Mouse (Mus musculus) C2C12 (cell line): ENCODE data around the gene Gm20388.

ENCODE experiments used
- CEBPB ChIP-seq: IDR thresholded peaks from one replicate; pipeline ENCODE4 v1.6.1; 2011; ENCODE audit warnings: low read depth, mild to moderate bottlenecking, control low read depth, moderate library complexity
- CTCF ChIP-seq: IDR thresholded peaks from one replicate; pipeline ENCODE4 v1.5.1; 2011; ENCODE audit not compliant: control insufficient read depth, insufficient read depth, insufficient read length

DNA sequence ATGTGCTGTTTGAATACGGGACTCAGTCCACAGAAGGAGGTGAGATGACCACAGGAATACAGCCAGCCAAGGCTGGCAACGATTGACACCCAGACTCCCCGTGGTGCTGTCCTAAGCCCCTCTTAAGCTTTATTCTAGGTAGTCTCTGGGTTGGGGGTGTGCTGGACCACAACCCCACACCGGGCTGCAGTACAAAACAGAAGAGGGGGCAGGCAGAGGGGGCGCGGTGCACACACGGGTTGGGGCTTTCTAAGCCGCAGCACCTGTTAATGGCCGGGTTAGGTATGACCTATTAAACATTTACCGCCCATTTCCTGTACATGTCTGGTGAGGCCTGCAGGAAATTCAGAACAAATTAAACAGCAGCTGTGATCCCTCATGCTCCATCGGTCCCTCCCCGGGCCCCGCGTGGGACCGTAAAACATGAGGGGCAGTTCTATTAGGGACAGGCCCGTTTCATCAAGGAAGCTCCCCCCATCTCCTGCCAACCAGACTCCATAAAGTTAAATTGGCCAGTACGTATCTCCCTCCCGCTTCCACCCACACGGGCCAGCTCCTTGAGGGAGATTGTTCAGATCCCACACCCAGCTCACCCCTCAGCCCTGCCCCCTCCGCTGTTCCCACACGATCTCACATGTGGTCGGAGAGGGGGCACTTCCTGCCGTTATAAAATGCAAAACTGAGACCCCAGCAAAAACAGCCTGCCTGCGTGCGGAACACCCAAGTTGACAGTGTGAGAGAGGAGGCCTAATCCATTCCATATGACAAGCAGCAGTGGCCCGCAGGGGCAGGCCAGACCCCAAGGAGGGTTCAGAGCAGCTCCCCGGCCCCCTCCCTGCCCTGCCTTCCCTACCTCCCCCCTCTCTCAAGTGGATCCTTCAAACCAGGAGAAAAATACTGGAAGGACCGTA, 1390.1 kb downstream of the Gm20388 start:
- TF ChIP-seq CTCF (no peak), CEBPB (no peak)
